Mouse (Mus musculus) kidney, adult 18-20 months (tissue): ENCODE measurements around the gene Gm8947.
A peak's percentile ranks its signal among the peaks of the same experiment; 100 is the strongest.
"Not testable (repeated sequence)": the region's sequence is repeated elsewhere in the genome, so short reads cannot be mapped to it uniquely, and the experiment has no call there.

Source experiments
- DNase-seq: peaks from one replicate; pipeline ENCODE4 v3.0.0; 2021

Gene Gm8947

DNA sequence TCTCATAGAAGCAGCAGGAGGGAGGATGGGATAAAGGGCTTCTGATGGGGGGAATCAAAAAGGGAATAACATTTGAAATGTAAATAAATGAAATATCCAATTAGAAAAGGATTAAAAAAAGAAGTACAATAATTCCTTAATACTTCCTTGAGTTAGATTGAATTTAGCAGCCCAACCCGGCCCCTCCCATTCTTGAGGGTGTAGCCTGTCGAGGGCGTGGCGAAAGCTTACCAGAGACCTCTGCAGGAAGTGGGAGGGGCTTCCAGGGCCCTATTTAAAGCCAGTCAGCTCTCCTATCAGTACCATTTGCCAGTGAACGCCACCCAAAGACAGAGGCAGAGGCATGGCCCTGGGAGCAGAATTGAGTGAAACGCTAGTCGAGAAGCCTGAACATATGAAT, at the start of gene Gm8947:
Gene Gm8947 (plus strand): TSS at position 302 of the 400 bp plus-strand sequence.
- not testable (repeated sequence) for DNase-seq

DNA sequence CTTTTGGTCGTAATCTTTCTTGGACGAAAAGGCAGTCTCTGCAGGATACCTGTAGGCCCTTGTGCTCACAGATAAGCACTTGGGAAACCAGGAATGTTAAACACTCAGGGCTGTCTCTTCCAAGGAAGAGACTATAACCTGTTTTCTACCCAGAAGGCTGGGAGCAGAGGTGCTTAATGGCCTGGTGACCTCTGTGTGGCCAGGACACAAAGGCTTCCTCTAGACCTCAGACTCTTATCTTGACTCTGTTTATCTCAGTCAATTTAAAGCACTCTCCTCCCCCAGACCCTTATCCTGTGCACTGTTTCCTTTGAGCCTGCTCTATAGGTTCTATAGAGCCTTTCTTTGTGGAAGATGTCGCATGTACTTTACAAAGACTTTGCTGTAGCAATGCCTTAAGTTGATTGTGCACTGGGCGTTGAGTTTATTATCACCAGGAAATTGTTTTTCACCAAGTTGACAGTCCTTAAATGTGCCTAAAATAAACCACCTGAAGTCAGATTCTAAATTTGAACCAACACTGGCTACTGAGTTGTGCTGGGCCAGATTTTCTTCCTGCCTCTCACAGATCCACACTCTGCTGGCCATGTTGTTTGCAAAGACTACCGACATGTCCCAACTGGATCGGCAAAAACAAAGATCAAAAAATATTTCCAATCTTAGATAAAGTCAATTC, 47.6 kb upstream of the Gm8947 start:
- no peak for DNase-seq

DNA sequence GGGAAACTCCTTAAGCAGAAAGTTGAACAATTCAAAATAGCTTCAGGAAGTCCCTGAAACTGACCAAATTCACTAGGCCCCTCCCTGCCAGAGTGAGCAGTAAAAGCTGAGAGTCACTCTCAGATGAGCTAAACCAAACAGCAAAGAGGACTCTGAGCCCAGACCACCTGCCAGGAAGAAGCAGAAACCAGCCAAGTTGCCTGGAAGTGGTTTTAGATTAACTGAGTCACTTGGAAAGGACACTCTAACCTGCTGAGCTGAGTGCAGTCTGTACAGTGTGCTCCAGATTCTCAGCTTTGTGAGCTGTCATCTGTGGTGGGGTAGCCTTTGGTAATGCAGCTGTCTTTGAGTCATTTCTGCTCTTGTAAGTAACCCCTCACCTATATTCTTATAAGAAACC, 44.4 kb upstream of the Gm8947 start:
- no peak for DNase-seq

DNA sequence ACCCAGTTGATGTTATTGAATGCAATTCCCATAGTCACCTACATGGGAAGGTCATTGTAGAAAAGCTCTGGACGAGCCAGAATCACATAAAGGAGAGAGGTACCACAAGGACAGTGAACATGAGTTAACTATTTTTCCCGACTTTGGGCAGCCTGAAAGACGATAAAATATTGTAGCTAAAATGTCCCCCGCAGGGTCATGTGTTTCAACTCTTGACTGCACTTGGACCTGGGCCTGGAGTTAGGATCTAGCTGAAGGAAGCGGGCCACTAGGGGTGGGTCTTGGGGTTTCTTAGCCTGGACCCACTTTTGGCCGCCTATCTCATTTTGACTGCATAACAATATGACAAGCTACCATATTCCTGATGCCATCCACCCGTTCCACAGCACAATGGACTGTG, 42.0 kb upstream of the Gm8947 start:
- DNase-seq: no peak

DNA sequence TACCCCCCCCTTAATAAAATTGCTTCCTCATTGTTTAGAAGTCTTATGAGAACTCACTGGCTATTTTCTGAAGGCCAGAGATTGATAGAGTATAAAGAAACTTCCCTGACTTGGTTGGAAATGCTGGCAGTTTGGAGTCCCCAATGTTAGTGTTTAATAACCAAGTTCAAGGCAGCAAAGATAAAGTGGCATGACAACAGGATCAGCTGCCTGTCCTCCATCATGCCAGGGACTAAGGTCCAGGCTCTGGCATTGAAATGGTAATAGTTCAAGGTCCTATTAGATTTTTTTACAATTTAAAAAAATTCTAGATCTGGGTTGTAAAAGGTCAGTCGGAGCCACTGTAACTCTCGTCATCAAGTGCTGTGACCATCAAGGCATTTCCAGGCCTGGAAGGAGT, 41.1 kb upstream of the Gm8947 start:
- no peak for DNase-seq

DNA sequence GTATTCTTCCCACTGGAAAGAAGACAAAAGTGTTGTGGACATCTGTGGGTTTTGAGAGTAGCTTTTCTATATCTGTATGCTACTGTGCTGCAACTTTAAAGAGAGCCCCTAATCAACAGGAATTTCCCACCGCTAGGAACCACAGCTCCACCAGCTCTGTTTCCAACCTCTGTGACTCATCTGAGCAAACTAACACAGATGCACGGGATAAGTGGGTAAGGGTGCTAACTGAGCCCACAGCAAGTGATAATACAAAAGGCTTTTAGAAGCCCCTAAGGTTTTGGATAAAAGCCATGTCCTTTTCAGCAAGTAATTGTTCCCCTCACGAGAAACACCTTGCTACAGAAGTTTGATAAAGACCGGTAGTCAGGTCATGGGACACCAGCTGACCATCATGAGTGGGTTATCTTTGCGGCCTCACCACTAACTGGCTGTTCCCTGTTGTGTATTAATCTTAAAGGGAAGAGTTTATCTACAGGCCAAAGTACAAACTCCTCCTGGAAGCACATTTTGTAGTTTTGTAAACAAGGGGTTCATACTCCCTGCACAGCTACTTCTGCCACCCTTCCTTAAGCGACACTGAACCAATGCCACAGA, 39.0 kb upstream of the Gm8947 start:
- DNase-seq: peak; percentile 50

DNA sequence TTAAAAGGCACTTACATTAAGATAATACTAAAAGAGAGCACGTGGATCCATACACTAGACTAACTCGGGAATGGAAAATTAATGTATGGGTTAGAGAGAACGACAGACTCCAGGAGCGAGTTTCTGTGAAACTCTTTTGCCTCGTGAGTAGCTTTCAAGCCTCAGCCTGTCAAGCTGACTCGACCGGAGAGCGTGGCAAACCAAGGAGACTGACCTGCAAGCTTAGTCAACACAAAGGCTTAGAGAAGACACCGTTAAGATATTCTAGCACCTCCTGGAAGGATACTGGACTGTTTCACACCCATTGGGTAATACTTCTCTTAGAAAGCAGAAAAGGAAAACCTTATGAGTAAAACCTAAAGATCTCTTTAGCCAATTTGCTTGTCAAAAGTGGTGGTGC, 38.0 kb upstream of the Gm8947 start:
- not testable (repeated sequence) for DNase-seq

DNA sequence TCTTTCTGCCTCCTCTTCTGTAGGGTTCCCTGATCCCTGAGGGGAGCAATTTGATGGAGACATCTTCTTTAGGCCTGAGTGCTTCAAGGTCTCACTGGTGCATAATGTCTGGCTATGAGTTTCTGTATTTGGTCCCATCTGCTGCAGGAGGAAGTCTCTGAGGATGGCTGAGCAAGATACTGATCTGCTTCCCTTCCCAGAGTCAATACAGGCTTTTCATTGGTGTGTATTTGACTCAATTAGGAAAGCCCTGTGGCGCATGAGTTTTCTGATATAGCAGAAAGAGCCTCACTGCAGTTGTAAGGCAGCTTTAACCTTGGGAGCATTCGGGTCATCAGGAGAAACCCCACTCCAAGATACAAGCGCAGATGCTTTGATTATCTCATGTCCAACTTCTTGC, 36.0 kb upstream of the Gm8947 start:
- no peak for DNase-seq

DNA sequence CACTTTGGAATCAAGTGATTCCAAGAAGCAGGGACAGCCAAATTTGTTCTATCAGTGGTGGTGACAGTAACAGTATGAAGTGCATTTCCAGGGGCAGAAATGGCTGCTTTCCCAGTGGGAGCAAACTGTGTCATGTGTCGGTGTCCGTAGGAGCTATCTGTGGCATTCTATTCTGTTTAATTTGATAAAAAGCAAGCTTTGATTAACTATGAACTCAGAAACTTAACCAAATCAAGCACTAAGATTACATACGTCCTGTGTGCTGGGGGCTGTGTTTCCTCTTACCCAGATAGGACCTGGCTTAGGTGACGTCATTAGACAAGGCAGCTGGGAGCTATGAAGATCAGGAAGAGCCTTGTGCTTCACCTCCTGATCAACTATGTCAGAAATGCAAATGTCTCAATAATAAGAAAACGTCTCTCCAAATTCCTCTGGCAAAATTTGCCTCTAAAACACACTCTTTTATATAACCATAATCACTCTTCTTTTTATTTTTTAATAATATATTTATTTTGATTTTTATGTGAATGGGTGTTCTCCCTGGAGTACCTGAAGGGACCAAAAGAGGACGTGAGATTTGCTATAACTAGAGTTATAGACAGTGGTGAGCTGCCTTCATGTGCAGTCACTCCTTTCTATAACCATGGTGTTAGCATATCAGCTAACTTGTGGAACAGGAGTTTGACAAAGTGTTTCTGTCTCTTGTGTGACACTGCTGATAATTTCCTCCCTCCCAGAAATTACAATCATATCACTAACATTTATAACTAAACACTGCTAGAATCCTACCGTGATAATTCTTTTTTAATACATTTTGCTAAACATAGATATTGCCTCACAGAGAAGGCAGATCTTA, 35.2 kb upstream of the Gm8947 start:
- DNase-seq: no peak

DNA sequence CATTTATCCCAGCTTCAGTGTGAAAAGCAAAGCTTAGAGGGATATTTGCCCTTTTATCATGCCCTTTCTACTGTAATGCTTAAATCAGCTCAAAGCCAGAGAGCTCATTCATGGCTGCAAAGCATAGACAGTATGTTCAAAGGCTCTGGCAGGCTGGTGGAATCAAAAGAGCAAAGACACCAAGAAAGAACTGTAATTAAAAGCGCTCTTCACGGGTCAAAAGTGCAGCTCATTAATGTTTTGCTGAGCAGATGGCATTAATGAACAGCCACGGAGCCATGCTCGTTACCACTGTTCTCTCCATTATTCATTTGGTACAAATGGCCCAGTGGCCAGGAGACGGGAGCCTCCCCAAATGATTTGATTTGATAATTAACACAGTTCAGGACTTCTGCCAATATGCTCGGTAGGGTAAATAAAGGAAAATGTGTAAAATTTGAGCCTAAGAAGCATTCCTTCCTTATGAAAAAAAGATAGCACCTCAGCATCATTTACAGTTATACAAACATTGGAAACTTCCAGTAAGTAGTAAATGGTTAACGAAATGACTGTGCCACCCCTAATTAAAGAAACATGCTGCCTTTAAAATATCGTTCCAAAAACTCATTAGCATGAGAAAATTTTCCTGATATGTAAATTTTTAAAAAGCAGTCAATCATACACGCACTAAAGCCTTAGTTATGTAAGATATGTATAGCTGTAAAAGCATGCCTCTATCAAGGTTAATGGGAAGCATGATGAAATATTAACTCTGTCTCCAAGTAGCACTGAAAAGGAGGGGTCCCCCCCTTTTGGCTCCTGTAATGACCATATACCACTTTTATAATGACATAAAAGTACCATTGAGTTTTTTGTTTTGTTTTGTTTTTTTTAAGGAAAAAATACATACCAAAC, 34.0 kb upstream of the Gm8947 start:
- peak; percentile 75 for DNase-seq

DNA sequence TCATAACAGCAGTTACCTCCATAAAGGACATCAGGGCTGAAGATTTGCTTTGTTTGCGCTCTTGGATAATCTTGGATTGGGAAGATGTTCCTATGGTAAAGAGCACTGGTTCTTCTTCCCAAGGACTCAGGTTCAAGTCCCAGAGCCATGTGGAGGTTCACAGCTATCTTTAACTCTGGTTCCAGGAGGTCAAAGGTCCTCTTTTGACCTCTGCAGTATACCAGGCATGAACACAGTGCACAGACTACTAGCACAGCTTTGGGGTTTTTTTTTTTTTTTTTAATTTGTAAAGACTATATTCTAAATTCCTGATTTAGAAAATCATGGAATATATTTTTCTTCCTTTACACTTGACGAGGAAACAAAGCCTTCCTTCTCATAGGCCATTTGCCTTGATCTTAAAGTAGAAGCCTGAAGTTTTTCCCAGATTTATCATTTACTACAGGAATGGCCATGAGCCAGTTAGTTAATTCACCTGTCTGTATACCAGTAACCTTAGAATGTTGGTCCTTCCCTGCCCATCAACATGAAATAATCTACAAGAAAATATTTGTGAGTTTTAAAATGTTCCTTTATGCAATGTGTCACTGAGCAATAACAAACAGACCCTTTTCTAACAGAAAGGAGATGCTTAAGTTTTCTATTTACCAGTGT, 33.2 kb upstream of the Gm8947 start:
- no peak for DNase-seq

DNA sequence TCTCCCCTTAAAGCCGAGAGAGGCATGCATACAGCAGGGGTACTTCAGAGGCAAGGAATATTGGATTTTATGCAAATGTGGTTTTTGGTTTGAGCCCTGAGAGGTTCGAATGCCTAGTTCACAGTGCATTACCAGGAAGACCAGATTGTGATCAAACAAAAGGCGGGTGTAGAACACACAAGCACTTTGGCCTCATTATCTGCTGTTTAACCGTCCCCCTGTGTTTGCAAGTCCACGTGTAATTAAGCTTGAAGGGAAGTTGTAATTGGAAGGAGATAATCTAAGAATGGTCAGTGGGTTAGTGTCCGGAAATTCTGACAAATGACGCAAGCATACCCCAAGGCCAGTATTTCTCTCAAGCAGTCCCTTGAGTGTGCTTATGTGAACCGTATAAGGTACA, 26.1 kb upstream of the Gm8947 start:
- DNase-seq: no peak

DNA sequence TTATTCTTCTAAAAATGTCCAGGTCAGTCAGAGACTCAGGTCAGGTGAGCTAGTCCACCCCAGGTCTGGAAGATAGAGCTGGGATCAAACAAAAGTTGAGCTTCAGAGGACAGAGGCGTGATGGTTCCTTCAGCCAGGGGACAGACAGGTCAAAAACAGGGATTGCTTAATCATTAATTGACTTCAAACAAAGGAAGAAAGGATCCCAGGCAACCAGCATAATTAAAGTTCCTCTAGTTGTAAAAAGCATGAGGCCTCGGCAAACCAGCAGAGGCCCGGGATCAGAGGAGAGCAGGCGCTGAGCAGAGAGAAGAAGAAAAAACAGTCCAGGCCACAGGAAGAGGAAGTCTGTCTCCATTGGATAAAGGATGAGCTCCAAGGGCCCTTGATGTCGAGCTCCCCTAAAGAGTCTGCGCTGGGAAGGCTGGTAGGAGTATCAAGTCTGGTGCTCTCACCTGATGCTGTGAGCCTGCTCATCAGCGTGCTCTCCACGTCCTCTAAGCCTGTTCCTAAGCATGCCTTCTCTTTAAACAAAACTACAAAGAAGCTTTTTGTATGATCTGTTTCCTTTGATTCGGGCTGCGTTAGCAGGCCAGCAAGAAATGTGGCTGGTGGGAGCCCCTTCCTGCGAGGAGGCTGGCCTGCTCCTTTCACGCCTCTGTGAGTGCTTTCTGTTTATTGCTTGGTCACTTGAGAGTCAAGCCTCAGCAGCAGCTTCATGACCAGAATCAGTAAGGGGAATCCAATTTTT, 24.7 kb upstream of the Gm8947 start:
- DNase-seq: no peak

DNA sequence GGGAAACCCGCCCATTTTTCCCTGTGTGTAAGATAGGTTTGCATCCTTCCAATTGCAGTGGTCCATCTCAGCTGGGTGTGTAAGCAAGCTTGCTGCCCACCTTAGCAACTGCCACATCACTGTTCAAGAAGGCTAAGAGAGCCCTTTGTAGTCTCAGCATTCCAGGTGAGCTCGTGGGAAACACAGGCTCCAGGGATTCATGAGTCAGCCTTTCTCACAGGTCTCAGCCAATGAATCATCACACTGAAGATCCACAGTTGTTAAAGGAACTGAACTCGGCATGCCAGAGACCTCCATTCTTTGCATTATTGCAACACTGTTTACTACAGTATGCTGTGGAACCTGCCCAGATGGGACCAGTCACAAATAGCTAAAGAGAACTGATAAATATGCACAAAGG, 23.5 kb upstream of the Gm8947 start:
- DNase-seq: no peak

DNA sequence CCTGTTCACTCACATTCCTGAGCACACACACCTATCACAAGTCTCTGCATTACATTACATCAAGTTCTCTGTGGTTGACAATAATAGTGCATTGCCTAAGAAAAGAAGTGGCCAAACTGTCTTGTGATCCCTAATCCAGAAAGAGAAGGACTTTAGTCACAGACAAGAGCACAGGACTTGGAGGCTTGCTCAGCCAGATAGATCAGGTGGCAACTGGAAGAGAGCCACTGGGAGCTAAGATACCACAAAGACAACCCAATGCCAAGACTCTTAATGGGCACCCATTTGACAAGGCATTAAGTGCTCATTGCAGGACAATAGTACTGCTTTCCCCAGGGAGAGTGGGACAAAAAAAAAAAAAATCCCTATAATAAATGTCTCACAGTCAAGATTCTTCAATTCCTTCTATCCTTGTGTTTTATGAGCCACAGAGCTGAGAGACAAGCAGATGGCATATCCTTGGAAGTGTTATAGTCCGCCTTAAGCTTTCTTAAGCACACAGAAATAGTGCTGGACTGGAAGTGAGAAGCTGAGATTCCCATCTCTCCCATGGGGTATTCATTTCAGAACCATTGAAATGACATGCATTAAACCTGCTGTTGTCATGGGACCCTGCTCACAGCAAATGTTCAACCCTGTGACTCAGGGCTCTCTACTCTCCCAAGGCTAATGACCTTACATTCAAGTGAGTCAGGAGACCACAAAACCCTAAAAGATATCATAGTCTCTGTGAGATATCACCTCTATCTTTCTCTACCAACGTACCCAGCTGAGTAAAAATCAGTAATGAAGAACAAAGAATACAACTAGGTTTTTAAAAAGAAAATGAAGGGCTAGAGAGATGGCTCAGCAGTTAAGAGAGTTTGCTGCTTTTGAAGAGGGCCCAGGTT, 20.4 kb upstream of the Gm8947 start:
- DNase-seq: no peak

DNA sequence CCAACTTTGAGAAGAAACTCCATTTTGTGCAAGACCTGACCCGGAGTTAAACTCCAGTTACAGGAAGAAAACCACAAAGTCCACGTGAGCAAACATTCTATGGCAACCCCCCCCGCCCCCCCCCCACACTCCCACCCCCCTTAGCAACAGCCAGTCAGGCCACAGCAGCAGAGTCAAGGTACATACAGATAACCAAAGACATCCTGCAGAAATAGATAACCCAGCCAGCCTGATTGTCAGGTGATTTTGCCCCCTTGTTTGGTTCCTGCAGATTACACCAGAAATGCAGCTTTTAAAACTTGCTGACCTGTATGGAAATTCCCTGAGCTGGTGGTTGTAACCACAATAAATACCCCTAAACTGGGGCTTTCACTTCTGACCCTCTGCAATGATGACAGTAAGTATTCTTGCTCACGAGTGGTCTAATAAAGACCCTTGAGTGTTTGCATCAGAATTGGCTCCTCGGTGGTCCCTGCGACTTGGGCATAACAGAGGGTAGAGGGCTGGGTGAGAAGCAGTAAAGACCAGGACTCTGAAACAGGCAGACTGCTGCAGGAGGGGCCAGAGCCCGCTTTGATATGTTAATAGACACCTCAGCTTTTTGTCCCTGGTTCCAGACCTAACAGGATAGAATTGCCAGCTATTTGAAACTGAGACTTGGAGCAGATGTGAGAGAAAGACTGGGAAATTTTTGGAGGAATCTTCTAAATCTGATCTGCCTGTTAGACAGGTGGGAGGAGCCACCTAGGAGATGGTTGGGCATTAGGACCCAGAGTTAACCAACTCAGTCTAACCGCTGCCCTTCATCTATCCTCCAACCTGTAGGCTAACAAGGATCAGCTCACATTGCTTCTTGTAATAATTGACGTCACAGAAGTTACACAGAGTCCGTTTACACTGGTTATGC, 14.9 kb upstream of the Gm8947 start:
- DNase-seq: no peak

DNA sequence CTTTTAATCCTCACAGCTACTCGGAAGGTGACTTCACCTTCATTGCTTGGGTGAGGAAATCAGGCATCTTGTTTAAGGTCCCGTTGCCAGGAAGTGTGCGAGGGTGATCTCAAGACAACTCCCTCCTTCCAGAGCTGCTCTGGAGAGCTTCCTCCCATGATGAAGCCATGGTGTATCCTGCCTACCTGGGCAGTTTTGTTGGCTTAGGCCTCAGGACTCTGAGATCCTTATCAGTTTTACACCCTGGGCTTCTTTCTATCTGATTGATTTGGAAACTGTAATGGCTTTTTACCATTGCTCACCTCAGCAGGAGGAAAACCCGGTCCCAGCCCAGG, 14.3 kb upstream of the Gm8947 start:
- DNase-seq: peak; percentile 59

DNA sequence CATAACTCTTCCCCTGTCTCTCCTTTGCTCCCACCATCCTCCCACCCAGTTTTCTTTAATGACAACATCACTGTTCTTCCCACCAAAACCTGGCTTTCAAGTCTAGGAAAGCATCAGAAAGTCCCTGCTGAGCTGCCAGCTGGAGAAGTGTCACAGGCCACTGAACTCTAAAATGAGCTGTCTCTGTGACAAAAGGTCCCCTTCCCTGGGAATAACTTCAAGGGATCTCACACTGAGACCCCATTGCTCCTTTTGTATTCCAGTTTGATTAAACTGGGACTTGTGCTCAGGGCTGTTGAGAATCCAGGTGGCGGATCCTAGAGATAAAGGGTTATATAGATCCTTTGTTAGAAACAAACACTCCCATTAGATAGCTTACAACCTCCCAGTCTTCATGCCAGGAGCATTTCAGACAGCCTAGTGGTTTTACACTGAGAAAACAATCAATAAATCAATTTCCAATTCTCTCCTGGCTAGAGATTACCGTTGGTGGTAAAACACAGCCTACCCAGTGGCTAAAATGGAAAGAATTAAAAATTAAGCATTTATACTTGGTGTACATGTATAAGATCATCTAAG, 13.6 kb upstream of the Gm8947 start:
- no peak for DNase-seq

DNA sequence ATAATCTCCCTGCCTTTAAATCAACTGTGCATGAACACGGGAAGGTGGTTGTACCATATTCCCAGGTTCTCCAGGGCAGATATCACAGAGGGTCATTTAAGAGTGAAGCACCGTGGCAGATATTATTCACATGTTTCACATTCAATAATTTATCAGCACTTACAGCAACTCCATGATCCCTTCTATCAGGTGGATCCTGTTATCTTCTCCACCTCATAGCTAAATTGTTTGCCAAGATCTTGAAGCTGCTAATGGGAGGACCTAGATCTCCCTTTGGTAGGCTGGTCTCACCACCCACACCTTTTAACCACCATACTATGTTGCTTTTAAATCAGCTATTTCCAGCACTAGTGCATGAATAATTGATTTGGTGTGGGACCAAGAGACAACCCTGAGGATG, 12.0 kb upstream of the Gm8947 start:
- no peak for DNase-seq
